Mouse (Mus musculus) retina, postnatal 1 day (tissue): ENCODE measurements around the gene Tas1r1.

Source experiments
- DNase-seq: peaks from one replicate; pipeline ENCODE4 v3.0.0-alpha.2; 2012

The Tas1r1 gene

DNA sequence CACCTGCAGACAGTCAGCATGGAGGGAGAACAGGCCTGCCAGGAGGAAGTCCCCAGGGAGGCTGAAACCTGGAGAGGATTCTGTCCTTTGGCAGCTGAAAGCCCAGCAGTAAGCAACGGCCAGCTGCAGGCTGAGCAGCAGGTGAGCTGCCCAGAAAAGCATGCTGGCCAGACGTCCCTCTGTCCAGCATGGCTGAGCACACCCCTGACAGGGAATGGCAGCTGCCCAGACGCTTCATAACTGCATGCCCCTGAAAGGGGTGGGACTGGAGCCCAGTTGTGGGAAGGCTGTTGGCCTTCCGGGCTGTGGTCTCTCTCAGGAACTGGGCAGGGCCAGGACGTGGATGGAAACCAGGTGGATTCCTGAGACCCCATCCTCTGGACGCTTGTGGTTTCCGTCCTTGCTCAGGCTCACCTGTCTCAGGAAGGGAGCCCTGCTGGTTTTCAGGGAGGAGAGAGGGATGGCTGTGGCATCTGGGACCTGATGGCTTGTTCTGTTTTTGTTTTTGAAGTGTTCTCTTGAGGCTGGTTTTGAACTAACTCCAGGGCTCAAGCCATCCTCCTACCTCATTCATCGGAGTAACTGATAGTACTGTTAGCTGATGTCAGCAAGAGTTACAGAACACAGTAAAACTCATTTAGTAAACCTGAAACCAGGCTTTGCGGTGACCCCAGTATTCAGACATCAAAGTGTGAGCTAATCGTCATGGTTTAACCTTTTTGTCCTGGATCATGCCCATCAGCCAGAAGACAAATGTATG is at the start of gene Tas1r1:
Gene Tas1r1 (minus strand): TSS at position 344 of the 760 bp plus-strand sequence.
- no peak for DNase-seq

DNA sequence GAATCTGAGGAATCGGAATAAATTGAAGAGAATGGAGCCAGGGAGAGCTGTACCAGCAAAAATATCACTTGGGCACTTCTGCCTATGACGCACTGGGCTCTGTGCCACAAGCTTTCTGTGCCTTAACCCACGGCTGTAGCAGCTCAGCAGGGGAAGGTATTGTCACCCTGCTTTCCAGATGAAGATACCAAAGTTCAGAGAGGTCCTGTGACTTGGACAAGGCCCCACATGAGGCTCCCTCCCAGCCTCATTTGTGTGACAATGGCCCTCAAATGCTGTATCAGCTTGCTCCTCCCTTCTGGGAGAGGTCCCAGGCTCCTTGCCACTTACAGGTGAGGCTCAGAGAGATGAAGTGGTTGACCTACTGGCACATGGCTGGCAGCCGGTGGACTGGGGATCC is 49.8 kb upstream of the Tas1r1 start:
- DNase-seq, result no peak

DNA sequence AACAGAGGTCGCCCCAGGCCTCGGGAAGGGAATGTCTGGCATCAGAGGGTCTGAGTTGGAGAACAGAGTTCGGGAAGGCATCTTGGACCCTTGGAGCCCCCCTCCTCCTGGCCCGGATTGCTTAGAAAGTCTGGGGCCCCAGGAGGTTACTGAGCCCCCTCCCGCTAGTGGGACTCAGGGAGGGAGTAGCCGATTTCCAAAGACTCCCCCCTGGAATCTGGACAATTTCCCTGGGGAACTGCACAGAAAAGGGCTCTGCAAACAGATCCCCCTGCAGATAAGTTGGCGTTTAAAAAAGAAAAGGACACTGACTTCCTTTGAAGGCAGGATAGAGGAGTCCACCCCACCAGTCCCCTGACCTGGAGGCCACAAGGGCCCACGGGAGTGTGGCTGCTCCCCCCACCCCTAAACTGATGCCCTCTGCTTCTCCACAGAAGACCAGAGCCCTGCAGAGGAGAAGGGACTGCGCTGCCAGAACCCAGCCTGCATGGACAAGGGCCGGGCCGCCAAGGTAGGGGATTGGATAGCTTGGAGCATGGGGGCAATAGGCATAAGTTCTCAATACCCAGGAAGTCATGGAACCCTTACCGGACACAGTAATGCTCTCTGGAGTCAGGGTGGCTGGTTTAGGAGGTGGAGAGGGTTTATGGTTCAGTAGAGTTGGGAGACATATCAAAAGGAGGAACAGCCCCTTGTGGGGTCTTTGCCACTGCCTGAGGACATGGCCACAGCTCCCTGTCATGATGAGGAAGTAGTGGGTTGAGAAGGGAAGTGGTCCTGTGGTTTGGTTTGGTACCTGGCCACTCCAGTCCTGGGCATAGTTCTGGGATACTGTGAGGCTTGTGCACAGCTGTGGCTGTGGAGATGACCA is 49.1 kb upstream of the Tas1r1 start:
- DNase-seq, result no peak

DNA sequence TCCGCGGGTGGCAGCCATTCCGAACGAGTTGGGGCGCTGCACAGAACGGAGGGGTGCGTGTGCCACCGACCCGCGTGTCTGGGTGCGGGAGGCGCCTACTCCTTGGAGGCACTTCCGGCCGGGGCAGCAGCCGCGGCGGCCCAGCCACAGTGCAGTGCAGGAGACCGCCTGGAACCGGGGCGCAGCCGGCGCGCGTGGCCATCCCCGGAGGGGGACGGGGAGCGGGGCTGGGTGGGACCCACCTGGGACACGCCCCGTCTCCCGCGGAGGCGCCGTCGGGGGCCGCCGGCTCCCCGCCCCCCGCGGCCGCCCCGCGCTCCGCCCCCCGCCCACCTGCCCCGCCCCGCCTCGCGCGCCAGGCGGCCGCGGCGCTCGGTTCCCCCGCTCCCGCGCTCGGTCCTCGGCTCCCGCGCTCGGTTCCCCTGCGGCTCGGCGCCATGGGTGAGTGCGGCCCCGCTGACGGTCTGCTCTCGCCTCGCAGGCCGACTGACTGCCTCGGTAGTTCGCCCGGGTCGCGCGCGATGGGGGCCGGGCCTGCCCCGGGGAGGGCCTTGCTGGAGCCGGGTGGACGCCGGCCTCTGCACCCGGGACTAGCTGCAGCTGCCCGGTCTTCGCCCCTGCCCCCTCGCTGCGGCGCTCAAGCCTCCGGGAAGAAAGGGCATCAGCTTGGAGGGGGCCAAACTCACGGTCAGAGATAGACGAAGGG is 48.3 kb upstream of the Tas1r1 start:
- DNase-seq, result peak; percentile 71

DNA sequence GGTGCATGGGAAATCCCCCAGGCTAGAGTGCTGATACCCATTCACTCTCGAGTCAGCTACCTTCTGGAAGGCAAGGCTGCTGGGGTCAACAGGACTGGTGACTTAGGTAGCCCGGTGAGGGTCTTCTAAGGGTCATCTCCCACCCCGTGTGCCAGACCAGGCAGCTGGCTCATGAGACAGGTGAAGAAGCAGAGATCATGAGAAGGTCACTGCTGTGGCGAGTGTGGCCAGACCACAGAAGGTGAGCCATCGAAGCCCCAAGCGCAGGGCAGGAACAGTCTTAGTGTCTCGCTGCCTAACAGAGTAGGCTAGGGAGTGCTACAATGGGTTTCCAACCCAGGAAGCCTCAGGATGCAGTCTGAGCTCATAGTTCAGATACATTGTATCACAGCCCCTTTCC is 46.2 kb upstream of the Tas1r1 start:
- DNase-seq, result no peak

DNA sequence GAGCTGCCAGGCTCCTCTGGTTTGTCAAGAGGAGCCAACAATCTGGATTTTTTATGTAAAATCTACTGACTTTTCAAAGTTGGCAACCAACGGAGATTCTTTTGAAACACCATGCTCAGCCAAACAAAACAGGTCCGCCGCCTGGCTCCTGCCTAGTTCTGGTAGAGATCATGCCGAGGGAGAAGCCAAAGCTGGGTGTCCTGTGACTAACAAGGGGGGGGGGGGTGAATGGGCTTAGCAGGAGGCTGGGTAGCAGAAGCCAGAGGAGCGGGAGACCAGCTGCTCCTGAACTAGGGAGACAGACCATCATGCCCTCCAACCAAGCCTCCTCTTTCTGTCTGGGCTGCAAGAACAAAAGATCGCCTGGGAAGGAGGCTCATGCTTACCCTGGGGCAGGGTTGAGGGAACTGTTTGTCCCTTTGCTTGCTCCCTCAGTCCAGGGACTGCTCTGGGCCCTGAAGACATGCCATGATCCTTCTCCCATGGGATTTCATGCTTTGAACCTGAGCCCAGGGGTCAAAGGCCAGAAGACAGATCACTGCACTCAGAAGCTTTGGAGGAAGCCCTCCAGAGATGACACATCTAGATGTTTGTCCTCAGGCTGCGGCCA is 45.3 kb upstream of the Tas1r1 start:
- DNase-seq, result no peak

DNA sequence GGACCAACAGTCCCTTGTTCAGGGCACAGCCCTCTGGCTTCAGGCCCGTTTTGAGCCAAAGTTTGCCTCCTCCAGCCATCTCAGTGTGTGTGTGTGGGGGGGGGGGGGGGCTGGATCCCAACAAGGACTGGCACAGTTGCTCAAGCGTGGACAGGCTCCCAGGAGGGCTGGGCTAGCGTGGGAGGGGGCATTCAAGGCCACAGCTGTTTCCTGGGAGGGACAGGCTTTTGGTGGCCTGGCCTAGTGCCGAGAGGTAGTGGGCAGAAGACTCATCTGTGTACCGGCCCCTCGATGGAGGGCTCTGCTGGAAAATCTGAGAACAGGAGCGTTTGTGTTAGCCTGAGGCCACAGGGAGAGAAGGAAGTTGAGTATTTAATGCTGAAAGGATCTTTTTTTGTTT is 41.6 kb upstream of the Tas1r1 start:
- no peak for DNase-seq

DNA sequence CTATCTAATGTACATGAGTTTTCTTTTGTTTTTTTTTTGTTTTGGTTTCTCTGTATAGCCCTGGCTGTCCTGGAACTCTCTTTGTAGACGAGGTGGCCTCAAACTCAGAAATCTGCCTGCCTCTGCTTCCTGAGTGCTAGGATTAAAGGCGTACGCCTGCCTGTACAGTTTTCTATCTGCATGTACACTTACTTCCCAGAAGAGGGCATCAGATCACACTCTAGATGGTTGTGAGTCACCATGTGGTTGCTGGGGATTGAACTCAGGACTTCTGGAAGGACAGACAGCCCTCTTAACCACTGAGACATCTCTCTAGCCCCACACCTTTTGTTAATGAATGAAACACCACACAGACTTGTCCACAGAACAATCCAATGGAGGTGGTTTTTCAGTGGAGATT is 40.9 kb upstream of the Tas1r1 start:
- DNase-seq, result no peak

DNA sequence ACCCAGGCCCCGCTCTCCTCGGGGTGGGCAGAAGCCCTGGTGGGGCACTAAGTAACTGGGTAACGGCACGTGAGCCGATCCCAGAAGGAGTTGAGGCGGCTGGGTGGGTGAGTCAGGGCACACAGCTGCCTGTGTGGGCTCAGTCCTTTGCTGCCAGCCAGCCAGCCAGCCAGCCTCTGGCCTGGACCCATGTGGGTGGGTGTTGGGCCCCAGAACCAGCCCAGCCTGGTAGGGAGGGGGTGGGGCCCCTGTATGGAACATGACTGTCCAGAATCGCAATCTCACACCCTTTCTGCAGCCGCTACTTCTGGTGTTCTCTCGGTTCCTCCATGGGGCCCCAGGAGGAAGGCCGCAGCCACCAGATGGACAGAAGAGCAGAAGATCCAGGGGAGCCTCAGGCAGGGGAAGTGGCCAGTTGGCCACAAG is 39.8 kb upstream of the Tas1r1 start:
- no peak for DNase-seq

DNA sequence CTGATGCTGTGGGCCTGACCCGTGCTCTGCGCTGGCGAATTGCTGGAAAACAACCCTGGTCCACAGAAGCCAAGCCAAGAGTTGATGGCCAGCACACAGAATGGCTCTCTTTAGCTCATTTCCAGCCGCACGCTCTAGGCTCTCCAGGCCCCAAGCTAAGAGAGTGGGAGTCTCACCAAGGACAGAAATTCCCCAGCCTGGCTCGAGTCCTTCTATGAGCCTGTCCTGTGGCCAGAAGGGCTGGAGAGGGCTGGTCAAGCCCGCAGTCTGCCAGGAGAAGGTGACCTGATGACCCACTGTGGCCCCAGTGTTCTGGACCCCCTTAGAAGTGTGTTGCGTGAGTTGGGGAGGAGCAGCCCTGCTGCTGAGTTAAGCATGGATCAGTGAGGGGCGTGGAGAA is 38.8 kb upstream of the Tas1r1 start:
- DNase-seq, result no peak

DNA sequence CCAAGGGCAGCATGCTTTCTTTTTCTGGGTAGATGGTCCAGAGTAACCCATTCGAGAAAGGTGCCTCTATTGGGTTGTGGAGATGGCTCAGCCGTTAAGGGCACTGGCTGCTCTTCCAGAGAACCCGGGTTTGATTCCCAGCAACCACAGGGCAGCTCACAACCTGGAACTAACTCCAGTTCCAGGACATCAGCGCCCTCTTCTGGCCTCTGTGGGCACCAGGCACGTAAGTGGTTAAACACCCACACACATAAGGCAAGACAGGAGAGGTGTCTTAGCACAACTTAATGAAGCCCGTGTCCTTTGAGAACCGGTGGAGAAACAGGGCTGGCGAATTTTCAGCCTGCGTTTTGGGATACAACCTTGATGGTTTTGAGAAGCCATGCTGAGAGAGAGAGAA is 36.2 kb upstream of the Tas1r1 start:
- no peak for DNase-seq

DNA sequence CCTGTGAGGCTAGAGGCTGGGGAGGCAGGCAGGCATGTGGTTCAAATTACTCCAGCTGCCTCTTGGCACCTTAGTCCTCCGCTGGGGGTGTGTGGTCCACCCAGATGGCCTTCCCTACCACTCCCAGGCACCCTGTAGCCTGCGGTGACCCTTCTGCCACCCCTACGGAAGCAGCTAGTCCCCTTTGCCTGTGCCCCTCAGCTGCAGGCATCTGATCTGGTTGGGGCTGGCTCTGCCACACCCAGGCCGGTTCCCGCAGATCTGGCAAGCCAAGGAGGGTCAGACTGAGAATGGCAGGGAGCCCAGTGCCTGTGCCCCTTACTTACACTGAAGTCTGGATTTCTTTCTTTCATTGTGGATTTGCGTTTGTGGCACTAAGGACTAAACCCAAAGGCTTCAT is 35.3 kb upstream of the Tas1r1 start:
- DNase-seq, result no peak

DNA sequence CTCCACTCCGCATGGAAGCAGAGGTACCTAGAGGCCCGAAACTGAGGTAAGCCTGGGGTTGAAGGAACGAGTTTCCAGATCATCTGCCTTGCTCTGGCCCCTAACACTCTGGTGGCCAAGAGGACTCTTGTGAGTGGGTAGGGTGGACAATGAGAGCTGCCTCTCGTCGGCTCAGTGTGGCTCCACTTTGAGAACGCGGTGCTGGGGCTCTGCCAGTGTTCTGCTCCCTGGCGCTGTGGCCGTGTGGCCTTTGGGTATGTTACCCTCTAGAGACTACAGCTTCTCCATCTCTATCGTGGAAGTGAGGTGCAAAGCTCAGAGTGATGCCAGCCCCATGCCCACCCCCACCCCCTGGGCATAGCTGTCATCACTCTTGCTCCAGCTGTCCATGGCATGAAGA is 34.3 kb upstream of the Tas1r1 start:
- DNase-seq, result peak; percentile 40

DNA sequence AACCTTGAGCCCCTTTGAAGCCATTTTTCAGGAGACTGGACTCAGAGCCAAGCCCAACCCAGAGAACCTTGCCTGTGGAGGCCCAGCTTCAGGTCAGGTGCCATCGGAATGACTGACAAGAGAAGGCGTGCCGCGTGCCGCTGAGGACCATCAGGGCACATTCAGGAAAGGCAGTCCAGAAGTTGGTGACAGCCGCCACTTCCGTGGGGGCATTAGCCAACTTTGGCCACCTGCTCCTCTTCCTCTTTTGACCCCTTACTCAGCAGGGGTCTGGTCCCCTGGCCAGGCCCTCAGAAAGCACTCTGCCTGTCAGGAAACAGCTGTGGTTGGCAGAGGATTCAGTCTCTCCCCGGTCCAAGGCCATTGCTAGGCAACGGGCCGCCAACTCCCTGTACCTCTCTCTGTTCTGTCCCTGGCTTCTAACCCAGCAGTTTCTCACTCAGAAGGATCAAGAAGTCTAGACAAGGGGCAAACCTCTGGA is 33.8 kb upstream of the Tas1r1 start, which contains the start of gene Plekhg5:
Gene Plekhg5 (plus strand): TSS at position 378 of the 481 bp plus-strand sequence.
- no peak for DNase-seq

DNA sequence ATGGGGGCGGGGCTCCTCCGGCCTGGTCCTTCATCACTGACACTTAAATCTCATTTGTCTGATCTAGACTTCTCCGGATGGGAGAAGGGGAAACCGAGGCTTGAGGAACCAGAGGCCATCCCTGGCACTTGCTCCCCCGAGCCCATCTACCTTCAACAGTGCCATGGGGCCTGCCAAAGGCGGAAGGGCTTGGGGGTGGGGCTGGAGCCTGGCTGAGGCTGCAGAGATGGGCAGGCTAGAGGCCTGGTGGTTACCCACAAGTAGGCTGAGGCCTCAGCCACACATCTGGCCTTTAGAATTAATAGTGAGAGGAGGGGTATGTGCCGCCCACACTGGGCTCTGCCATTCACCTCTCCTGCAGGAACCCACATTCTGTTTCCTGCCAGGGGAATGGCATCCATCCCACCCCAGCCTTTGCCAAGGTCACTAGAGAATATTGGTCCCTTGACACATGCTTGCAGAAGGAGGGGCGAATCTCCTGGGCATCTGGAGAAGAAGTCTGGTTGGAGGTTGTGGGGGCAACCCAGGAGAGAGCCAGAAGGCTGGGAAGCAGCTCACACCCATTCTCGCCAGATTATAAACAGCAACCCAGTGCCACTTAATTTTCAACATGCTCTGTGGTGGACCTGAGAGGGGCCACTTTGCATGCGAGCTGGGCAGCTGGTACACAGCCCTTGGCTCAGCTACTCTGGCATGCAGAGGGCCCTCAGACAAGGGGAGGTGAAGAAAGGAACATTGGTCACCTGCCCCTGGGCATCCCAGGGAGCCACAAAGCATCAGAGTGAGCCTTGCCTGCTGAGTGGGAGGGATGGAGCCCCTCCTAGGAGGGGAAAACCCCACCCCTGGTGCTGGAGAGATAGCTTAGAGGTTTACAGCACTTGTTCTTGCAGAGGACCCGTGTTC is 32.4 kb upstream of the Tas1r1 start:
- DNase-seq, result no peak

DNA sequence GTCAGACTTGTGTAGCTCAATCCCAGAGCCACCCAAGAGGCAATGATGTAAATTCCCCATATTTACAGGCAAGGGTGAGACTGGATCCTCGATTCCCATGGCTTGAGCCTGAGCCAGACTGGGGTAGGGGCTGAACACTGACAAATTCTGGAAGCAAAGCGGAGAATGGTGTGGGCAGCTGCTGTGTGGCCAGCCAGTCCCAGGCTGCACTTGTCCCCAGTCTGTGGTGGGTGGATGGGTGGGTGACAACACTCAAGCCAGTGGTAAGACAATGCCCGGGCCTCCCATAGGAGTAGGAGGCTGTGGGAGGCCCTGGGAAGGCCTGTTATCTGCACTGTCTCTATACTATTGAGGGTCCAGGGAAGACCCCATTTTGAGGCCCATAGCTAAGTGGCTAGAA is 30.9 kb upstream of the Tas1r1 start:
- DNase-seq, result no peak

DNA sequence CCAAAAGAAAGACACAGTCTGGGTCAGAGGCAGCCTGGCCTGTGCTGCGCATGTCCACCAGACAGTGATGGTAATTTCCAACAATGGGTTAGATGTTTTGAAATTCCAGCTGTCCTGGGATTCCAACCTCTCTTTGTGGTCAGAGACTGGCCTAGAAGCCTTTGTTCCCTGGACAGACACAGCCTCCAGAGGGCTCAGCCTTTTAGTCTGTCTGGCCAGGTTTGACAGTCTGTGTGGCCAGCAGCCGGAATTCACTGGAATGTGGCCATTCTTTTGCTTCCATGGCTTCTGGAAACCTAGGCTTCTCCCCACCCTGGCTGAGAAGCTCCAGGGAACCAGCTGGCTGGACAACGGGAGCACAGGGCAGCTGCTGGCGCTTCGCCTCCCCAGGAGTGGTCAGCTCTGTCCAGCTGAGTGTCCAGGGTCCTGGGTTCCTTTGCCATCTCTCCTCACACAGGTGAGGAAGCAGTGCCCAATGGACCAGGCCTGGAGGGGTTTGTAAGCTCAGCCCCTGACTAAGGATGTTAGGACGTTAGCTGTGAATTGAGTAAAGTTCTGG is 29.9 kb upstream of the Tas1r1 start:
- DNase-seq, result no peak

DNA sequence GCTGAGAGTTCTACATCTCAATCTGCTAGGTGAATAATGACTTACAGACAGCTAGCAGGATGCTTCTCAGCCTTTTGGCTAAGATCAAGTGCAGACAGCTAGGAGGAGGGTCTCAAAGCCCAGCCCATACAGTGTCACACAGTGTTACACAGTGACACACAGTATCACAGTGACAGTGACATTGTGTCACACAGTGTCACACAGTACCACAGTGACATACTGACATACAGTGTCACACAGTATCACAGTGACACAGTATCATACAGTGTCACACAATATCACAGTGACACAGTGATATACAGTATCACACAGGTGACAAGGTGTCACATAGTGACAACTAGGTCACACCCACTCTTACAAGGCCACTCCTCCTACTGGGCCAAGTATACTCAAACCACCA is 28.9 kb upstream of the Tas1r1 start:
- no peak for DNase-seq

DNA sequence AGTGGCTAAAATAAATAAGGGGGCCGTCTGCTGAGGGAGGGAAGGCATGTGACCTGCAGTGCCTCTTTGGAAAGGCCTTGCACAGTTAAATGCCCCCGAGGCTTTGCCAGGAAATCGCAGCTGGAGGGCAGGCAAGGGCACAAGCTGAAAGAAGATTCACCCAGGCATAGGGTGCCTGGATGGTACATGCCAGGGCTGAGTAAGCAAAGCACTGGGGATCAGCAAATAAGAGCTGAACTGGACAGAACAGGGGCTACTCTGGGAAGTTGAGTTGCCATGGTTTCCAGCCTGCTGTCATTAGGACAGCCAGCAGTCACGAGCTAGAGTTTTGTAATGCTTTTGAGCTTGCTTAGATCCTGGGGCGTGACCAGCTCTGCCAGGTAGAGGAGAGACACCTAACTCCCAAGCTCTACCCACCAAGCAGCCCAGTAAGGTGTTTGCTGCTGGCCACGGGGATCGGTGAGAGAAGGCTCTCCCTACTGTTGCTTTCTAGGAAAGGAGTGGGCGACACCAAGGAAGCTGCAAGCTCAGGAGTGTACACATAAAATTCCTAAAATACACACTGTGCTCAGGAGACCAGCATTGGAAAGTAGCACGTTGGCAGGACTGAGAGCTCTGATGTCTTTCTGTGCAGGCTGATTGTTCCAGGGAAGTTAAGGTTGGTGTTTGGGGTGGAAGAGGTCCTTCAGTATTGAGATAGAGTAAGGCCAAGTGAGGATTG is 24.2 kb upstream of the Tas1r1 start:
- DNase-seq, result no peak

DNA sequence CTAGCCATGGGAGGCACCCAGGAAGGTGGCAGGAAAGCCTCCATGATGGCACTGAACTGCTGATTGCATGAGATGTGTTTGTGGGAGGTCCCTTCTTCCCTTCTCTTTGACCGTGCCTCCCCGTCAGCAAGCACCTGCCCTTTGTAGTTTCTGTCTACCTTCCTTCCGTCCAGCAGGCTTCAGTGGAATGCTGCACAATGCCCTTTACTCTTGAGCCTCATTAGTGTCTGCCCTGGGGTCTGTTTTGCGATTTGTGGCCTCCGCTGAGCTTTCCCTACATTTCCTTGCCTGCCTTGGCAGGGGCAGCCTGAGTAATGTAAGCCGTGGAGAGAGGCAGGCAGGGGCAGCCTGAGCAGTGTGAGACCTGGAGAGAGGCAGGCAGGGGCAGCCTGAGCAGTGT is 6.2 kb upstream of the Tas1r1 start:
- DNase-seq, result no peak

DNA sequence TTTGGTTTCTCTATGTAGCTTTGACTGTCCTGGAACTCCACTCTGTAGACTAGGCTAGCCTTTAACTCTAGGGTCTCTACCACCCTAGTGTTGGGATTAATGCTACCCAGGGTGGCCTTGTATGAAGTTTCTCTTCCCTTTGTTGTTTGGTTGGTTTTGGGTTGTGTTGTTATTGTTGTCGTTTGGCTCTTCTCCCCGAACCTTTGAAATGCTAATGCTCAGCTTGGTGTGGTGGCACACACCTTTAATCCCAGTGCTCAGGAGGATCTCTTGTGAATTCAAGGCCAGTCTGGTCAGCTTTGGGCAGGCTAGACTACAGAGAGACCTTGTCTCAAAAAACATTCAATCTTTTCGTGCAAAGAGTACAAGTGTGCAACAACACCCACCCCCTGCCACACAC is 4.8 kb upstream of the Tas1r1 start:
- DNase-seq, result no peak
